Mouse (Mus musculus) Patski (cell line): ENCODE measurements around the gene Rpl19. TPM values are rescaled to one million over a fixed set of nuclear protein-coding genes. Genes with fewer than 3 reads are reported as not detected.

Experiments
- ATAC-seq: fragments of 100-300 bp; one replicate; pipeline ENCODE4 v1.8.0; 2021
- CTCF ChIA-PET: fragments of 350-600 bp; sonication (Branson Sonifier 250); formaldehyde crosslinking; loops from one replicate; lab custom pipeline; 2022; ENCODE audit warnings: inconsistent platforms; lab: Charles Lee
- POLR2A ChIA-PET: fragments of 350-600 bp; sonication (Branson Sonifier 250); formaldehyde crosslinking; loops from one replicate; lab custom pipeline; 2022; ENCODE audit warnings: antibody characterized with exemption, inconsistent platforms; lab: Charles Lee
- DNase-seq: peaks from one replicate; pipeline ENCODE4 v3.0.0-alpha.2; 2011; ENCODE audit warnings: low read depth, low spot score
- H3K27me3 ChIP-seq: fragments of 371-371 bp; one replicate; pipeline ENCODE4 v1.5.1; 2021
- CTCF ChIP-seq: fragments of 100-300 bp; IDR thresholded peaks from one replicate; pipeline ENCODE4 v1.5.1; 2021
- in situ Hi-C: fragments of 300-500 bp; cut with MboI; formaldehyde crosslinking; loops from 3 replicates; pipeline ENCODE4 v1.11.1; 2018; ENCODE audit warnings: low pct_unique_long_range_greater_than_20kb, mixed read lengths
- polyA plus RNA-seq: library from polyadenylated mRNA; unstranded; gene quantifications from one replicate; pipeline ENCODE4 v1.2.3, GENCODE M21; 2021

Gene Rpl19
- polyA plus RNA-seq, 1 experiment from 2014 or later = 1,363 TPM

DNA sequence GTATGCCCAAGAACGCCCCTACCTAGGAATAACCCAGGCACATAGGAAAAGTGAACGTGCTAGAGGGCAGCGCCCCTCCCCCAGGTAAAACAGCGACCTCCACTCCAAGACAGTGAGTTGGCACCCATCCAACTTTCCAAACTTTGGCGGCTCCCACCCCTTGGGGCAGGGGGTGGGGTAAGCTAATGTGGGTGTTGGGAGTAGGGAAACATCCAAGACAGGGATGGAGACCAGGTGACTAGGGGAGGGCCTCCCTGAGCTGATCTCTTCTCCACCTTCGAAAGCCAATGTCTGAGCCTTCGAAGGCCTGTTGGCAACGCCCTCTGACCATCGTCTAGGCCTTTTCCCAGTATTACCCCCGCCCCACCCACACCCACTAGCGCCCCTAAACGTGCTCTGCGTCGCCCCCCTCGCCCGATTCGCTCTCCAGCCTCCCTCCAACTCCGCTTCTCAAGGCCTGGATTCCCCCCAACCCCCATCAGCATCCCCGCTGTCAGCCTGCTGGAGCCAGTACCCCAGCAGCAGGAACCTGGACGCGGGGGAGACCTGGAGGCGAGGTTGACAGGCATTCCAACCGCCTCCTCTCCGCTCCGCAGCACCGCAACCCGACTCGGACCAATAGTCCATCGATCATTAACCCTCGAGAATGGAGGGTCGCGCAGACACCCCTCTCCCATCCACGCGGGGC, 4.8 kb upstream of the Rpl19 start:
- ChIA-PET POLR2A (interaction anchor here (1.1 to 1.7 kb wide), 2 partner anchors 15 to 33 kb away, joined by 3 to 5 read pairs; no protein-coding TSS in a partner anchor), CTCF (no interaction called here)
- DNase-seq (no peak), ATAC-seq (no peak)
- no peaks in the 10 kb centered on the region for H3K27me3 ChIP-seq
- TF ChIP-seq CTCF = no peak
- in situ Hi-C loops = no loop called here

DNA sequence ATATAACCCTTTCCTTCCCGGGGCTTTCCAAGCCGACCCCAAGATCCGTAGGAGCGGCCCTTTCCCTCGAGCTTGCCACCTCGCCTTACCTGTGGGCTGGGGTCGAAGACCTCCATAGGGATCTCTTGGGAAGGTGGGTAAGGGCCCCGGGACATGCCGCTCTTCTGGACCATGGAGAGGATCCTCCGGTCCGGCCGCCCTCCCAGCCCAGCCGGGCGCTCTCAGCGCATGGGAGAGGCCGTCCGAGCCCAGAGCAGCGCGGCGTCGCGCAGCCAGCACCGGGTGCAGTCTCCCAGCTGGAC, 4.3 kb upstream of the Rpl19 start:
- TF ChIP-seq CTCF = no peak
- ChIA-PET CTCF (no interaction called here), POLR2A (interaction anchor here (1.1 to 1.7 kb wide), 2 partner anchors 15 to 34 kb away, joined by 3 to 5 read pairs; no protein-coding TSS in a partner anchor)
- no peak for ATAC-seq
- no peaks in the 10 kb centered on the region for H3K27me3 ChIP-seq
- DNase-seq = no peak
- in situ Hi-C loops = no loop called here

GRCm38 (mm10) chr11:98022555-98023371, 3.7 kb upstream of the Rpl19 start, which contains the start of gene Cacnb1:
Gene Cacnb1 (minus strand): TSS chr11:98023034.
- DNase-seq = no peak
- in situ Hi-C loops = no loop called here
- CTCF ChIA-PET = interaction anchor here (0.9 to 1.0 kb wide), 2 partner anchors 21 to 34 kb away, joined by 3 read pairs; no protein-coding TSS in a partner anchor
- TF ChIP-seq CTCF = no peak
- ATAC-seq = peak; percentile 46
- POLR2A ChIA-PET = interaction anchor here (1.1 to 1.7 kb wide), 2 partner anchors 16 to 34 kb away, joined by 3 to 5 read pairs; no protein-coding TSS in a partner anchor
- H3K27me3 ChIP-seq = no peaks in the 10 kb centered on the region

GRCm38 (mm10) chr11:98024516-98024915, 2.0 kb upstream of the Rpl19 start:
- TF ChIP-seq CTCF = no peak
- POLR2A ChIA-PET = interaction anchor here (1.0 to 1.1 kb wide), 2 partner anchors 22 to 30 kb away, joined by 3 read pairs; no protein-coding TSS in a partner anchor
- CTCF ChIA-PET = no interaction called here
- in situ Hi-C loops = no loop called here
- DNase-seq (no peak), ATAC-seq (no peak)
- H3K27me3 ChIP-seq = no peaks in the 10 kb centered on the region

DNA sequence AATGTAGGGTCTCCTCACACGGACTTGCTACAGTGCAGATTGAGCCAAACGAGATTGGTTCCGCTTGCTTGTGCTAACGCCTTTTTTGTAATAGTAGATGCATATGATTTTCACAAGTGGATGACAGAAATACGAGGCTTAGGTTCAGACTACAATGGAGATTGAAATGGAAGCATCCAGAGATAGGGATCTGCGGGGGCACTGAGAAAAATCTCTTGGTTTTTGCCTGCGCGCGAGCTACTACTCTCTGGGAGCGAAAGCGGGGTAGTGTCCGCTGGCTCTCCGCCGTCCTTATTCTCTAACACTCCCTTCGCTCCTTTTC, 301 bp upstream of the Rpl19 start:
- no peak for TF ChIP-seq CTCF
- no peak for ATAC-seq
- DNase-seq = no peak
- in situ Hi-C loops = no loop called here
- H3K27me3 ChIP-seq = no peaks in the 10 kb centered on the region
- POLR2A ChIA-PET = interaction anchor here (0.7 to 1.4 kb wide), 2 partner anchors 22 to 37 kb away, joined by 3 to 4 read pairs; no protein-coding TSS in a partner anchor
- CTCF ChIA-PET = no interaction called here

DNA sequence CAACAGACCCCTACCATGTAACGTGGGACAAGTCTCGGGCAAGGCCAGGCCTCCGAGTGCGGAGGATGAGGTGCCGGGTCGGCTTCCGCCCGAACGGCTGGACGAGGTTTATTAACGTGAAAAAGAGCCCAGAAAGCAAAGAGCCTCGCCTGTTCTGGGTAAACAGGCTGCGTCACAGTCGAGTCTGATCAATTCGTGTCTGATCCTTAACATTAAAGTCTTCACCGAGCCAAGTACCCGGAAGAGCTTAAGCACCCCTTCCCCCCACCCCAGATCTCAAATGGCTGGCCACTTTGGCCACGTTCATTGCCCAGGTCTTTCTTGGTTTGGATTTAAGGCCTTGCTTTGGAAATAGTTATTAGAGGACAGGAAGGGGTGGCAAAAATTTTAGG, 783 bp downstream of the Rpl19 start:
- no peak for TF ChIP-seq CTCF
- CTCF ChIA-PET = no interaction called here
- H3K27me3 ChIP-seq = no peaks in the 10 kb centered on the region

DNA sequence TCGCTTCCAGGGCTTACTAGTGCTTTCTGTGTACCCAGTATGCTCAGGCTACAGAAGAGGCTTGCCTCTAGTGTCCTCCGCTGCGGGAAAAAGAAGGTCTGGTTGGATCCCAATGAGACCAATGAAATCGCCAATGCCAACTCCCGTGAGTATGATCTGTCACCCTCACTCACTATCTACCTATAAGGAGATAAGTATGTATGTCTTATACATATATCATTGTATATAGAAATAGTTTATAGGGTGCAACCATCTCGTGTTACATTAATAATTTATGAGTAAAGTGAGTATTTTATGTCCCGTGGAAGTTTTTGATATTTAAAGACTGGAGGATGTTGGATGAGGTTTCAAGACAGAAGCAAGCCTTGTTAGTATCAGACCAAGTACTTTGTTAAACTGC, 1.3 kb downstream of the Rpl19 start:
- ChIA-PET CTCF (interaction anchor here (5.4 kb wide), 1 partner anchor 48 kb away, joined by 35 read pairs; no protein-coding TSS in a partner anchor), POLR2A (no interaction called here)
- DNase-seq (no peak), ATAC-seq (no peak)
- no peaks in the 10 kb centered on the region for H3K27me3 ChIP-seq
- in situ Hi-C loops = no loop called here
- no peak for TF ChIP-seq CTCF

More for the DNA sequence above, 783 bp downstream of the Rpl19 start:
- no peak for ATAC-seq
- in situ Hi-C loops = no loop called here
- no peak for DNase-seq
- POLR2A ChIA-PET = no interaction called here

DNA sequence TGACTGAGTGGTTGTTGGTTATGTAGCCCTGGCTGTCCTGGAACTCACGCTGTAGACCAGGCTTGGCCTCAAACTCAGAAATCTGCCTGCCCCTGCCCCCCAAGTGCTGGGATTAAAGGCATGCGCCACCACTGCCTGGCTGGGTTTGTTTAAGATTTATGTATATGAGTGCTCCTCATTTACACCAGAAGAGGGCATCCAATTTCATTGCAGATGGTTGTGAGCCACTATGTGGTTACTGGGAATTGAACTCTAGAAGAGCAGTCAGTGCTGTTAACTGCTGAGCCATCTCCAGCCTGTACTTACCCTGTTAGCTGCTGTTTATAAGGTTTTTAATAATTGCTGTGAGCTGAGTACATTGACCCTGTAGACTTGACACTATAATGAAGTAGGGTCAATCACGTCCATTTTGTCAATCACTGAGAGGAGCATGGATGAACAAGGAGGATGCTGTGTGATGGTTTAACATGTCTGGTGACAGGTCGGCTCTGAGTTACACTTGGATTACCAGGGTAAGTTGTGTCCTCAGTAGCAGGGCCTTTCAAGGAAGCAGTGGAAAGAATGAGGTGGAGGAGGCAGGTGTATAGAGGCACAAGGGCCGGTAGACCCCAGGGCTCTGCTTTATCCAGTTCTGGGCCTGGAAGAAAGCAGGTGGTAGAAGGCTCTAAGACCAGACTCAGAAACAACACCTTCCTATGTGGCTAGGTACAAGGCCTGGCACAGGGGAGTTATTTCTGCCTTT, 4.4 kb downstream of the Rpl19 start:
- H3K27me3 ChIP-seq = no peaks in the 10 kb centered on the region
- DNase-seq (no peak), ATAC-seq (no peak)
- POLR2A ChIA-PET = interaction anchor here (0.5 to 2.5 kb wide), 4 partner anchors 44 to 140 kb away, joined by 3 to 7 read pairs (median 4); no protein-coding TSS in a partner anchor
- in situ Hi-C loops = loop anchor here (5.0 kb wide), 1 partner anchor 46 kb away; no protein-coding TSS in a partner anchor
- TF ChIP-seq CTCF = no peak
- CTCF ChIA-PET = interaction anchor here (0.8 to 5.4 kb wide), 7 partner anchors 27 to 131 kb away, joined by 3 to 35 read pairs (median 3); partner anchors contain the start of gene Fbxl20

- POLR2A ChIA-PET = interaction anchor here (0.5 to 2.5 kb wide), 3 partner anchors 44 to 141 kb away, joined by 3 to 7 read pairs (median 5); no protein-coding TSS in a partner anchor
- TF ChIP-seq CTCF = no peak
- CTCF ChIA-PET = interaction anchor here (0.8 to 5.4 kb wide), 7 partner anchors 27 to 132 kb away, joined by 3 to 35 read pairs (median 3); partner anchors contain the start of gene Fbxl20
- no peak for DNase-seq
- ATAC-seq = no peak
- in situ Hi-C loops = loop anchor here (5.0 kb wide), 1 partner anchor 46 kb away; no protein-coding TSS in a partner anchor
- H3K27me3 ChIP-seq = no peaks in the 10 kb centered on the region
Observed at GRCm38 (mm10) chr11:98031443-98031770, 4.9 kb downstream of the Rpl19 start.

- TF ChIP-seq CTCF = no peak
- CTCF ChIA-PET = interaction anchor here (2.4 kb wide), 1 partner anchor 42 kb away, joined by 12 read pairs; no protein-coding TSS in a partner anchor
- in situ Hi-C loops = loop anchor here (5.0 kb wide), 1 partner anchor 43 kb away; no protein-coding TSS in a partner anchor
- no peaks in the 10 kb centered on the region for H3K27me3 ChIP-seq
- ATAC-seq (no peak), DNase-seq (no peak)
- POLR2A ChIA-PET = no interaction called here
Observed at GRCm38 (mm10) chr11:98034061-98034460, 7.6 kb downstream of the Rpl19 start.
